Mouse (Mus musculus) neural tube, embryonic 10.5 days (tissue): ENCODE measurements around the gene Rhox4a.
"Not testable (repeated sequence)": the region's sequence is repeated elsewhere in the genome, so short reads cannot be mapped to it uniquely, and the experiment has no call there.

ENCODE experiments used
- DNase-seq: peaks from one replicate; pipeline ENCODE4 v3.0.0-alpha.2; 2017; ENCODE audit warnings: low spot score; ENCODE audit errors: extremely low spot score

Rhox4a gene

GRCm38 (mm10) chrX:37265038-37265437, at the start of gene Rhox4a:
TSS of gene Rhox4a (plus strand) at chrX:37265338.
- DNase-seq = not testable (repeated sequence)

GRCm38 (mm10) chrX:37222158-37222557, 43.0 kb upstream of the Rhox4a start, which contains the start of gene Rhox1:
TSS of gene Rhox1 (minus strand) at chrX:37222258.
- DNase-seq = not testable (repeated sequence)

- not testable (repeated sequence) for DNase-seq
These were observed 20.5 kb upstream of the Rhox4a start, which contains the start of gene Rhox2a for GRCm38 (mm10) chrX:37244676-37245075. TSS of gene Rhox2a (plus strand) at chrX:37244976.

GRCm38 (mm10) chrX:37249619-37250018, 15.5 kb upstream of the Rhox4a start, which contains the start of gene Rhox3a:
TSS of gene Rhox3a (plus strand) at chrX:37249919.
- not testable (repeated sequence) for DNase-seq
